Mouse (Mus musculus) limb, embryonic 10.5 days (tissue): ENCODE data around the gene Olfr123. TPM values are rescaled to one million over a fixed set of nuclear protein-coding genes. Genes with fewer than 3 reads are reported as not detected.

Source experiments
- DNase-seq: peaks from one replicate; pipeline ENCODE4 v3.0.0-alpha.2; 2017; ENCODE audit warnings: low spot score
- H3K27ac ChIP-seq: fragments of 300-500 bp; sonication (generic); 2 replicates; pipeline ENCODE4 v1.5.1; 2016; ENCODE audit warnings: mild to moderate bottlenecking
- H3K27me3 ChIP-seq: fragments of 300-500 bp; sonication (generic); 2 replicates; pipeline ENCODE4 v1.6.1; 2016; ENCODE audit warnings: low read depth, mild to moderate bottlenecking; ENCODE audit not compliant: poor library complexity, severe bottlenecking
- H3K36me3 ChIP-seq: fragments of 300-500 bp; sonication (generic); 2 replicates; pipeline ENCODE4 v1.6.1; 2016; ENCODE audit warnings: mild to moderate bottlenecking, moderate library complexity
- H3K4me1 ChIP-seq: fragments of 300-500 bp; sonication (generic); 2 replicates; pipeline ENCODE4 v1.6.1; 2016
- H3K4me3 ChIP-seq: fragments of 300-500 bp; sonication (generic); 2 replicates; pipeline ENCODE4 v1.5.1; 2016; ENCODE audit warnings: mild to moderate bottlenecking, moderate library complexity
- H3K9me3 ChIP-seq: fragments of 300-500 bp; sonication (generic); replicated peaks from 2 replicates; pipeline ENCODE4 v1.6.1; 2016; ENCODE audit warnings: mild to moderate bottlenecking
- WGBS: fragments of 180-500 bp; shearing (Covaris S2); methylation state at CpG from one replicate; pipeline ENCODE4 v1.1.7; 2016; 5-methylcytosine and 5-hydroxymethylcytosine counted together
- polyA plus RNA-seq: library from polyadenylated mRNA; unstranded; fragments of >200 nt; fragmentation: Nextera tagmentation; extraction: Ambion mirVana; gene quantifications from 2 replicates; pipeline ENCODE4 v1.2.1, GENCODE M21; 2016

Olfr123 gene
- not detected in 2 replicates for polyA plus RNA-seq

DNA sequence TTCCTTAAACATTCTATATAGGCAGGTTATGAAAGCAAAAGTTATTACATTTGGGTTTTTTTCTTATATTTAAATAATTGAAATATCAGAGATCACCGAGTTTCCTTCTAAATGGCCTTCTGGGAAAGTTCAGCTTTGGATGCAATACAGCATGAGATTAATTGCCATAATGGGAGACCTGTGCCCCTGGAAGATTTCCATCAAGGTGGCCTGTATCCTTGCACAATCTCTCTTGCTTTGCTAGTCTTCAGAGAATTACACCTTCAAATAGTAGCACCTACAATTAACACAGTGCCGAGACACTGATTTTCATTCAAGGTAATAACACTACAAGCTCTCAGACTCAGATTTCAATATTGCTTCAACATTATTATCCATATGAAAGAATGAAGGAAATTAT lies at the start of gene Olfr123:
Gene Olfr123 (plus strand): TSS at position 301 of the 400 bp plus-strand sequence.
- Histone ChIP-seq H3K9me3 (no peaks in the 10 kb centered on the region), H3K27me3 (no peaks in the 10 kb centered on the region), H3K36me3 (no peaks in the 10 kb centered on the region), H3K27ac (no peak within 1 kb of the TSS), H3K4me3 (no peak within 1 kb of the TSS), H3K4me1 (no peaks in the 10 kb centered on the region)
- no peak for DNase-seq
- 95% methylated on average over 2 of the region's 2 CpGs for WGBS

DNA sequence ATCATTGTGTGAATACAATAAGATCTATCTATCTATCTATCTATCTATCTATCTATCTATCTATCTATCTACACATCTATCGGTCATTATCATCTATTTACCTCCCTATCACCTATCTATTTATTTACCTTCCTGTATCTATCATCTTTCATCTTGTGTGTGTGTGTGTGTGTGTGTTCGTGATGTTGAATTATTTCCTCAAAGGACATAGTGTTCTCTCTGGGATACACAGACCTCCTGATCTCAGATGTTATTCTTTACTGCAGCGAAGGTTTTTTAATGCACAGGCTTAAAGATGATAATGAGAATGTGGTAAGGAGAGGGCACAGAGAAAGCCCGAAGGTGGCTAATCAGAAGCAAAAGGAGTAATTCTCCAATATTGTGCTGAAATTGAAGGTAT lies 25.0 kb upstream of the Olfr123 start, which contains the start of gene Olfr122:
Gene Olfr122 (plus strand): TSS at position 301 of the 400 bp plus-strand sequence.
- no peaks in the 10 kb centered on the region for H3K27me3 ChIP-seq
- H3K4me3 ChIP-seq: no peak within 1 kb of the TSS
- 85% methylated on average over 4 of the region's 4 CpGs for WGBS
- H3K4me1 ChIP-seq: no peaks in the 10 kb centered on the region
- H3K36me3 ChIP-seq: no peaks in the 10 kb centered on the region
- no peak within 1 kb of the TSS for H3K27ac ChIP-seq
- no peaks in the 10 kb centered on the region for H3K9me3 ChIP-seq
- no peak for DNase-seq

DNA sequence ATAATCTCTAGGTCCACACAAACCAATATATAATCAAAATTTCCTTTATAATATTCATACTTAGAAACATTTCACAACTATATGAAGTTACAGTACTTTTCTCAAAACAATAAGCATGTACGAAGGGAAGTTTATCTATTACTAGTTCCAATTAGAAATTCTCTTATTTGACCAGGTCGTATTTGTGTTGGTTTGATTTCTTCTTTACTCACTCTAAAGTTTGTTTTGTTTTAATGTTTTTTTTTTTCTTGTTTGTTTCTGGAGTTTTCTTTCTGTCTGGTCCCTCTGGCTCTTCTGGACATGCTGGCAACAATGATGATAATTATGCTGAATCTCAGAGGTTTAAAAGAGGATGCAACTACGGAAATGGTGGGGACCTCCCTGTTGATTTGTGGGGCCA lies 6.3 kb downstream of the Olfr123 start, which contains the start of gene Olfr124:
Gene Olfr124 (plus strand): TSS at position 301 of the 400 bp plus-strand sequence.
- no peaks in the 10 kb centered on the region for H3K9me3 ChIP-seq
- WGBS: 93% methylated on average over 3 of the region's 3 CpGs

DNA sequence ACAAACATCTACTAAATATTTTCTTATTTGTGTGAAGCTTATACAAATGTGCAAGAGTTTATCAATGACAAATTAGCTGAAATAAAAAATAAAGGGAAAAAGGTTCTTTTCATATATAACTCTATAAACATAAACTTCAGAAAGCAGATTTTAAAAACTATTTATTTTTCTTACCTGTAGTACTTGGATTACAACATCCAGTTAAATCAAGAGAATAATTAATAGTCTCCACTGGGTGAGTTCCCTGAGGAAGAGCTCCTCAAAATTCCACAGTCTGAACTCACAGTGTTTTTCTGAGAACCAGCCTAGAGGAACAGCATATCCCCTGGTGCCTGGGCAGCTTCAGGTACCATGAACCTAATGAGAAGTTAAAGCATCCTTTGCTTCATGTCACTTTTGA lies 39.3 kb downstream of the Olfr123 start, which contains the start of gene Olfr125:
Gene Olfr125 (plus strand): TSS at position 301 of the 400 bp plus-strand sequence.
- H3K4me3 ChIP-seq: no peak within 1 kb of the TSS
- no peak within 1 kb of the TSS for H3K27ac ChIP-seq
- H3K36me3 ChIP-seq: no peaks in the 10 kb centered on the region
- H3K27me3 ChIP-seq: no peaks in the 10 kb centered on the region
- no peaks in the 10 kb centered on the region for H3K4me1 ChIP-seq
- H3K9me3 ChIP-seq: no peaks in the 10 kb centered on the region
- no peak for DNase-seq

More for the DNA sequence above, 6.3 kb downstream of the Olfr123 start, which contains the start of gene Olfr124:
- Histone ChIP-seq H3K27me3 (no peaks in the 10 kb centered on the region), H3K4me3 (no peak within 1 kb of the TSS), H3K4me1 (no peaks in the 10 kb centered on the region), H3K27ac (no peak within 1 kb of the TSS), H3K36me3 (no peaks in the 10 kb centered on the region)
- no peak for DNase-seq

DNA sequence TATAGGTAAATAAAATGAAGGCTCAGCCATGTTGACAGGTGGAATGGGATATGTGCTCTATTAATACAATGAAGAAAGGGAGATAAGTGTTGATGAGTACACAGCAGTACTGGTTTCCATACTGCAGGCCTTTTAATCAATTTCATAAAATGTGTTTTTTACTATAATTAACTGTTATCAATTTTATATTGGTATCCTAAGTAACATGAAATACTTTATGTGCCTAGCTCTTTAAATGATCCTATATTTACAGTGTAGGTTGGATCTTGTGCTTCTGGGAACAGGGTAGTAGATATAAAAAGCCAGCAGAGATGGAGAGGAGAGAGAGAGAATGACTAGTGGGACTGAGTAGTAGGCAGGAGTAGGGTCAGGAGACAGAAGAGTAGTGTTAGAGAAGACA lies 53.9 kb downstream of the Olfr123 start, which contains the start of gene Olfr126:
Gene Olfr126 (plus strand): TSS at position 301 of the 400 bp plus-strand sequence.
- no peak for DNase-seq
- no peaks in the 10 kb centered on the region for H3K9me3 ChIP-seq
- H3K4me3 ChIP-seq: no peak within 1 kb of the TSS
- no peaks in the 10 kb centered on the region for H3K27me3 ChIP-seq
- no peak within 1 kb of the TSS for H3K27ac ChIP-seq
- no peaks in the 10 kb centered on the region for H3K36me3 ChIP-seq
- H3K4me1 ChIP-seq: no peaks in the 10 kb centered on the region

Other genes with a start within 250 kb of the Olfr123 start
- gene Olfr112, start 224.1 kb upstream of the Olfr123 start, polyA plus RNA-seq: not detected in 2 replicates
- not detected in 2 replicates for gene Olfr113, start 215.9 kb upstream of the Olfr123 start, polyA plus RNA-seq
- not detected in 2 replicates for gene Olfr114, start 200.8 kb upstream of the Olfr123 start, polyA plus RNA-seq
- gene Olfr115, start 166.4 kb upstream of the Olfr123 start, polyA plus RNA-seq: not detected in 2 replicates
- not detected in 2 replicates for gene Olfr116, start 166.3 kb upstream of the Olfr123 start, polyA plus RNA-seq
- gene Olfr117, start 129.7 kb upstream of the Olfr123 start, polyA plus RNA-seq: not detected in 2 replicates
- not detected in 2 replicates for gene Olfr118, start 126.5 kb upstream of the Olfr123 start, polyA plus RNA-seq
- not detected in 2 replicates for gene Olfr119, start 97.0 kb upstream of the Olfr123 start, polyA plus RNA-seq
- not detected in 2 replicates for gene Olfr120, start 71.7 kb upstream of the Olfr123 start, polyA plus RNA-seq
- not detected in 2 replicates for gene Olfr121, start 44.7 kb upstream of the Olfr123 start, polyA plus RNA-seq
- gene Olfr122, start 24.9 kb upstream of the Olfr123 start, polyA plus RNA-seq: not detected in 2 replicates
- not detected in 2 replicates for gene Olfr124, start 6.4 kb downstream of the Olfr123 start, polyA plus RNA-seq
- not detected in 2 replicates for gene Olfr125, start 39.4 kb downstream of the Olfr123 start, polyA plus RNA-seq
- not detected in 2 replicates for gene Olfr126, start 54.0 kb downstream of the Olfr123 start, polyA plus RNA-seq
- gene Olfr127, start 106.9 kb downstream of the Olfr123 start, polyA plus RNA-seq: not detected in 2 replicates
- not detected in 2 replicates for gene Olfr128, start 127.0 kb downstream of the Olfr123 start, polyA plus RNA-seq
- not detected in 2 replicates for gene Olfr761, start 159.6 kb downstream of the Olfr123 start, polyA plus RNA-seq